Mouse (Mus musculus): ENCODE measurements around the gene Ror1. TPM values are rescaled to one million over a fixed set of nuclear protein-coding genes. Genes with fewer than 3 reads are reported as not detected.
A peak's percentile ranks its signal among the peaks of the same experiment; 100 is the strongest.

Gene Ror1
- polyA plus RNA-seq, 1 experiment from 2014 or later = 7.1 TPM

DNA sequence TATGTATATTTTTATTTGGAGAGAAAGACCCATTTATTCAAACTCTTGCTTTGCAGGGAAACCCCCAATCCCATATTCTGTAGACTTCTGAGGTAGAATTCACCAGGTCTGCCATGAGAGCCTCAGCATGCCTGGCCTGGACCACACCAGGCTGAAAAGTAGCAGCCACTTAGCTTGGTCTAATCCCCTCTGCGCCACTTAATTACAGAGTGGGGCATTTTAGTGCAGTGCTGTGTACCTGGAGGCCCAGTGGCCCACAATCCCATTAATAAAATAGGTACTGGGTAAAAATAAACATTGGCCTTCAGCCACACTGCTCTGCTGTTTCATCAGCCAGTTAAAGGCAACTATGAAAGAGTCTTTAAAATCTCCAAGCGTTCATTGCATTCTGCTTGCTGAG, 239.6 kb downstream of the Ror1 start:
- Histone ChIP-seq H3K27ac (no peak overlapping the region), H3K4me3 (no peak overlapping the region), H3K36me3 (no peaks in the 10 kb centered on the region), H3K9me3 (no peaks in the 10 kb centered on the region), H3K4me1 (replicated peaks) (peaks cover 5% of the 10 kb centered on the region; the same call in 1 of the 2 replicates), H3K27me3 (ENCODE audit: insufficient read depth, poor library complexity, severe bottlenecking) (no peaks in the 10 kb centered on the region)
- WGBS = 83% methylated on average over 2 of the region's 2 CpGs
- no peak for DNase-seq (ENCODE audit: low spot score)

DNA sequence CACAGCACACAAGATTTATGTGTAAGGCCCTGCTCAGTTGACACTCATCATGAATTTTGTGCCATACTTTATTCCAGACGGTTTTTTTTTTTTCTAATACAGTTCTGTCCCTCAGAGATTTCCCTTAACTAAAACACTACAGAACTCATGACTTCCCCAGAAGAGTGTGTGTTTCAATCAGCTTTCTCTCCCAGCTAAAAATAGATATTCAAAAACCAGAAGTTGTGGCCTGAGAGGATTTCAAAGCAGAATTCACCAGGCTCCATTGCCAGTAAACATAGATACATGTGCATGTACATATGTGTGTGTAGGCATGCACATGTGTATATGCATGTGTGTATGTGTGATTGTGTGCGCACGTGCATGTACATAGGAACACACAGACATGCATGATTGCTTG, 252.2 kb downstream of the Ror1 start:
- no peaks in the 10 kb centered on the region for H3K9me3 ChIP-seq
- no peak for DNase-seq (ENCODE audit: low spot score)
- no peak overlapping the region for H3K27ac ChIP-seq
- 90% methylated on average over 3 of the region's 3 CpGs for WGBS
- H3K4me3 ChIP-seq = no peak overlapping the region
- H3K36me3 ChIP-seq = no peaks in the 10 kb centered on the region
- H3K4me1 ChIP-seq (replicated peaks) = peaks cover 8% of the 10 kb centered on the region; the same call in 1 of the 2 replicates
- no peaks in the 10 kb centered on the region for H3K27me3 ChIP-seq (ENCODE audit: insufficient read depth, poor library complexity, severe bottlenecking)

GRCm38 (mm10) chr4:100350106-100350795, 254.7 kb downstream of the Ror1 start:
- no peak overlapping the region for H3K4me3 ChIP-seq
- no peaks in the 10 kb centered on the region for H3K36me3 ChIP-seq
- no peaks in the 10 kb centered on the region for H3K27me3 ChIP-seq (ENCODE audit: insufficient read depth, poor library complexity, severe bottlenecking)
- 89% methylated on average over 7 of the region's 7 CpGs for WGBS
- H3K27ac ChIP-seq = no peak overlapping the region
- H3K9me3 ChIP-seq = no peaks in the 10 kb centered on the region
- DNase-seq (ENCODE audit: low spot score) = no peak
- H3K4me1 ChIP-seq (replicated peaks) = peaks cover 5% of the 10 kb centered on the region

DNA sequence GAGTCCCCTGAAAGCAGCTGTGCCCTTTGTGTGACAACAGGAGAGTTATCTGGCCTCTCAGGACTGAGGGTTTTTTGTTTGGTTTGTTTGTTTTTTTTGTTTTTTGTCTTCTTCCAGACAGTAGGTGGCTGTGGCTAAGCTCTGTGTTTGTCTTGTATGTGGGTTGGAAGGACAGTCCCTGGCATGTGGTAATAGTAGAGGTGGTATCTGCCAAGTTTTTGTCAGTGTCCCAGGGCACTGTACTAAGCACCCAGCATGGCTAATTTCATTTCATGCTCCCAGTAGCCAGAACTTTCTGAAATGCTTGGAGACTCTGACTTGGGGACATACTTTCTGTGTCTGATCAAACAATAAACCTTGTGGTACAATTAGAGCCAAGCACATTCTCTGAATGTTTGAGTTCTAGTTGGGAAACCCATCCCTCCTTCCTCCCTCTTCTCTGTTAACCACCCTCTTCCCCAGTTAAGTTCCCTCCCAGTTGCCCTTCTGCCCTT, 256.3 kb downstream of the Ror1 start:
- Histone ChIP-seq H3K36me3 (no peaks in the 10 kb centered on the region), H3K27ac (no peak overlapping the region), H3K9me3 (no peaks in the 10 kb centered on the region), H3K4me3 (no peak overlapping the region), H3K4me1 (replicated peaks) (peaks cover 13% of the 10 kb centered on the region), H3K27me3 (ENCODE audit: insufficient read depth, poor library complexity, severe bottlenecking) (no peaks in the 10 kb centered on the region)
- no peak for DNase-seq (ENCODE audit: low spot score)

GRCm38 (mm10) chr4:100355566-100355965, 260.0 kb downstream of the Ror1 start:
- peak overlapping the region; percentile 40; the same call in 1 of the 2 replicates for H3K27ac ChIP-seq
- peak; percentile 19 for DNase-seq (ENCODE audit: low spot score)
- WGBS = 63% methylated on average over 5 of the region's 5 CpGs
- no peaks in the 10 kb centered on the region for H3K9me3 ChIP-seq
- no peaks in the 10 kb centered on the region for H3K27me3 ChIP-seq (ENCODE audit: insufficient read depth, poor library complexity, severe bottlenecking)
- peaks cover 13% of the 10 kb centered on the region for H3K4me1 ChIP-seq (replicated peaks)
- H3K36me3 ChIP-seq = no peaks in the 10 kb centered on the region
- H3K4me3 ChIP-seq = no peak overlapping the region

- Histone ChIP-seq H3K9me3 (no peaks in the 10 kb centered on the region), H3K4me3 (no peak overlapping the region), H3K36me3 (no peaks in the 10 kb centered on the region), H3K27me3 (ENCODE audit: insufficient read depth, poor library complexity, severe bottlenecking) (no peaks in the 10 kb centered on the region), H3K27ac (no peak overlapping the region), H3K4me1 (replicated peaks) (peaks cover 13% of the 10 kb centered on the region)
- DNase-seq (ENCODE audit: low spot score) = no peak
- WGBS = 85% methylated on average over 4 of the region's 4 CpGs
These were observed 262.4 kb downstream of the Ror1 start for GRCm38 (mm10) chr4:100357881-100358589.

GRCm38 (mm10) chr4:100363666-100364065, 268.1 kb downstream of the Ror1 start:
- Histone ChIP-seq H3K9me3 (no peaks in the 10 kb centered on the region), H3K4me3 (no peak overlapping the region), H3K36me3 (no peaks in the 10 kb centered on the region), H3K27me3 (ENCODE audit: insufficient read depth, poor library complexity, severe bottlenecking) (no peaks in the 10 kb centered on the region), H3K27ac (no peak overlapping the region), H3K4me1 (replicated peaks) (no peaks in the 10 kb centered on the region)
- 93% methylated on average over 7 of the region's 7 CpGs for WGBS
- DNase-seq (ENCODE audit: low spot score) = no peak

- 84% methylated on average over 2 of the region's 2 CpGs for WGBS
- no peaks in the 10 kb centered on the region for H3K36me3 ChIP-seq
- H3K27ac ChIP-seq = no peak overlapping the region
- H3K27me3 ChIP-seq (ENCODE audit: insufficient read depth, poor library complexity, severe bottlenecking) = no peaks in the 10 kb centered on the region
- 0 out of 2 replicates have a peak, but pooled peaks cover 4% of the 10 kb centered on the region for H3K4me1 ChIP-seq (replicated peaks)
- DNase-seq (ENCODE audit: low spot score) = no peak
- no peak overlapping the region for H3K4me3 ChIP-seq
- H3K9me3 ChIP-seq = no peaks in the 10 kb centered on the region
These were observed 273.1 kb downstream of the Ror1 start for GRCm38 (mm10) chr4:100368691-100369090.

DNA sequence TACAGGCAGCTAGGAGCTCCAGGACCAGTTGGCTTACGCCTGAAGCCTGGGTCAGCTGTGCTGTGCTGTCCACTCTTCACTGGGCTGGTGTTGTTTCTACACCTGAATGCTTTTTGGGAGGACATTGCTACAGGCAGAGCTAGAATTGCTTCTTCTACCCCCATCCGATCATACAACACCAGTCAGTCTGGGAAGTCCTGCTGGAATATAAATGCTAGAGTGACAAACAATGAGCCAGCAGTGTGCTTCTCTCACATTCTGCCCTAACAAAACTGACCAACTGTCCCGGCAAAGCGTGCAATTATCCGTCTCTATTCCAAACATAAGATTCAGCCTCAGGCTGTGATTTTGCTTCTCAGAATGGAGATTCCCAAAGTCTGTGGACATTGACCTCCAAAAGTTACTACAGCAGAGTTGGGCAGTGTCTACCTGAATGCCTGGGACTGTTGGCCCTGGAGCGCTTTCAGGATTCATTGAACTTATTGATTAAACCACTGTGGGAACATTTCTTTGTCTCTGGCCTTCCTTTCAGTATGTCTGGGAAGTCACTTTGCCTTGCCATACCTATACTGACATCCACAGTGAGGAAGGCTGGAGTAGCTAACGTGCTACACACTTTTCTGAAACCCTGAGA, 274.1 kb downstream of the Ror1 start:
- WGBS = 85% methylated on average over 7 of the region's 7 CpGs
- H3K9me3 ChIP-seq = no peaks in the 10 kb centered on the region
- 0 out of 2 replicates have a peak, but pooled peaks cover 4% of the 10 kb centered on the region for H3K4me1 ChIP-seq (replicated peaks)
- no peak for DNase-seq (ENCODE audit: low spot score)
- no peak overlapping the region for H3K4me3 ChIP-seq
- H3K27ac ChIP-seq = 0 out of 2 replicates have a peak overlapping the region, but pooled peaks have one; percentile 23
- no peaks in the 10 kb centered on the region for H3K27me3 ChIP-seq (ENCODE audit: insufficient read depth, poor library complexity, severe bottlenecking)
- no peaks in the 10 kb centered on the region for H3K36me3 ChIP-seq

DNA sequence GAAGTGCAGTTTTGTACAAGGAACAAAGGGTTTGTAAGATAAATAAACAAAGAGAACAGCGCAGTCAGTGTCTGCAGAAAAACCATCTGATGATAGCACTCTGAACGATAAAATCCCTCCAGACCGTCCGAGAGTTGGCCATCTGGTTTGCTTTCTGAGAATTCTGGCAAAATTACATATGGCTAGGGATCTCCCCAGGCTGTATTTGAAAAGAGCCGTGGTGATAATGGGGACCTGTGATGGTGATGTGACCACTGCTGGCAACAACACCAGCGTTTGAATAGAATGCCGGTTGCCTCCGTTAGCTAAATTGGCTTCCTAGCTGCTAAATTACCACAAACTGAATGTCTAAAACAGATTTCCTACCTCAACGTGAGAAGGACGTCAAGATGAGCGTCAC, 277.2 kb downstream of the Ror1 start:
- Histone ChIP-seq H3K36me3 (no peaks in the 10 kb centered on the region), H3K27me3 (ENCODE audit: insufficient read depth, poor library complexity, severe bottlenecking) (no peaks in the 10 kb centered on the region), H3K4me3 (no peak overlapping the region), H3K4me1 (replicated peaks) (peaks cover 22% of the 10 kb centered on the region), H3K27ac (no peak overlapping the region), H3K9me3 (no peaks in the 10 kb centered on the region)
- DNase-seq (ENCODE audit: low spot score) = no peak
- 72% methylated on average over 11 of the region's 11 CpGs for WGBS

DNA sequence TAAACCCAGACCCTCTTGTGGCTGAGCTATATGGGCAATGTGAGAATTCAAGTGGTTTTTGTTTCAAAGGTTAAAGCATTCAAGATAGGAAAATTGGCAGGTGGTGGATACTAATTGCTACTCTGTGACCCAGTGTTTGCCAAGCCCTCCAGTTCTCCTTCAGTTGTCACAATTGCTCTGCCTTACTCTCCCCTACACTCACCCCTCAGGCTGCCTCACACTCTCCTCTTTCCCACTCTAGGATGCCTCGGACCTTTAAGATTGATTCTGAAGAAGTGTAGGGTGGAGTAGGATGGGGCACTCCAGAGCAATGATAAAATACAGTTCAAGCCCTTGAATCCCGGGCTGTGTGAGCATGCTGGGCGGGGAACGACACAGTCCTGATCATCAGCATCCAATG, 278.2 kb downstream of the Ror1 start:
- Histone ChIP-seq H3K36me3 (no peaks in the 10 kb centered on the region), H3K4me1 (replicated peaks) (peaks cover 22% of the 10 kb centered on the region)
- DNase-seq (ENCODE audit: low spot score) = no peak

GRCm38 (mm10) chr4:100375286-100375685, 279.7 kb downstream of the Ror1 start:
- Histone ChIP-seq H3K9me3 (no peaks in the 10 kb centered on the region), H3K36me3 (no peaks in the 10 kb centered on the region), H3K4me3 (no peak overlapping the region), H3K4me1 (replicated peaks) (peaks cover 18% of the 10 kb centered on the region), H3K27me3 (ENCODE audit: insufficient read depth, poor library complexity, severe bottlenecking) (no peaks in the 10 kb centered on the region), H3K27ac (peak overlapping the region; percentile 66; the same call in 1 of the 2 replicates)
- WGBS = 87% methylated on average over 5 of the region's 5 CpGs
- DNase-seq (ENCODE audit: low spot score) = no peak

More for the DNA sequence above, 278.2 kb downstream of the Ror1 start:
- no peaks in the 10 kb centered on the region for H3K9me3 ChIP-seq
- H3K27ac ChIP-seq = no peak overlapping the region
- WGBS = 72% methylated on average over 4 of the region's 4 CpGs
- H3K4me3 ChIP-seq = no peak overlapping the region
- no peaks in the 10 kb centered on the region for H3K27me3 ChIP-seq (ENCODE audit: insufficient read depth, poor library complexity, severe bottlenecking)

DNA sequence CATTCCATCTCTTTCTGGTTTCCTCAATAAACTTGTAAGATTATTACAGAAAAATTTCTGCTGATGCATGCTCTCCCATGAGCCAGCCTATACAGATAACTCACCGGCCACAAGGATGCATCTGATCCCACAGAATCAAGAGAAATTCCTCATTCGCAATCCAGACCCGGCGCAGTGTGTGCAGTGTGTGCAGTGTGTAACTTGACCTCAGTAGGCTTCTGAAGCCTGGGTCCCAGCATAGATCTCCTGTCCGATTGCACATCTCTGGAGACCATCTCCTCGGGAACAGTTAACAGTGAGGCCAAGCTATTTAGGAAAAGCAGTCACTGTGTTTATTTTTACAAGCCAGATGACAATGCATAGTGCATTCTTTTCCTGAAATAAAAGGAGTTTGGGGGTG, 280.6 kb downstream of the Ror1 start:
- peaks cover 18% of the 10 kb centered on the region for H3K4me1 ChIP-seq (replicated peaks)
- no peaks in the 10 kb centered on the region for H3K36me3 ChIP-seq
- no peak overlapping the region for H3K4me3 ChIP-seq
- no peaks in the 10 kb centered on the region for H3K9me3 ChIP-seq
- WGBS = 64% methylated on average over 6 of the region's 6 CpGs
- H3K27me3 ChIP-seq (ENCODE audit: insufficient read depth, poor library complexity, severe bottlenecking) = no peaks in the 10 kb centered on the region
- H3K27ac ChIP-seq = no peak overlapping the region
- no peak for DNase-seq (ENCODE audit: low spot score)
